Mouse (Mus musculus): ENCODE measurements around the gene Atp10b. TPM values are rescaled to one million over a fixed set of nuclear protein-coding genes. Genes with fewer than 3 reads are reported as not detected.
"Not testable (repeated sequence)": the region's sequence is repeated elsewhere in the genome, so short reads cannot be mapped to it uniquely, and the experiment has no call there.

Atp10b gene
- polyA plus RNA-seq (2012; rRNA removed), result 0.66 and 0.71 TPM in 2 replicates

- DNase-seq (ENCODE audit: extremely low spot score in 1 of 2, low spot score in 1 of 2), result no peak
Measured at GRCm38 (mm10) chr11:43149577-43149976, at the start of gene Atp10b. TSS of gene Atp10b (plus strand) at chr11:43149877.

- DNase-seq (ENCODE audit: extremely low spot score in 1 of 2, low spot score in 1 of 2), result peak in 1 of 2 experiments; percentile 22
Measured at GRCm38 (mm10) chr11:43101357-43101756, 48.3 kb upstream of the Atp10b start.

- no peak for DNase-seq (ENCODE audit: extremely low spot score in 1 of 2, low spot score in 1 of 2)
Measured at GRCm38 (mm10) chr11:43125908-43126477, 23.7 kb upstream of the Atp10b start.

GRCm38 (mm10) chr11:43126573-43126972, 23.1 kb upstream of the Atp10b start:
- DNase-seq (ENCODE audit: extremely low spot score in 1 of 2, low spot score in 1 of 2), result not testable (repeated sequence)

- peak; percentile 33 to 40 for DNase-seq (ENCODE audit: extremely low spot score in 1 of 2, low spot score in 1 of 2)
Measured at GRCm38 (mm10) chr11:43141296-43141695, 8.4 kb upstream of the Atp10b start.

- no peak for DNase-seq (ENCODE audit: extremely low spot score in 1 of 2, low spot score in 1 of 2)
Measured at GRCm38 (mm10) chr11:43142811-43143210, 6.9 kb upstream of the Atp10b start.

GRCm38 (mm10) chr11:43144178-43144577, 5.5 kb upstream of the Atp10b start:
- no peak for DNase-seq (ENCODE audit: extremely low spot score in 1 of 2, low spot score in 1 of 2)

GRCm38 (mm10) chr11:43144882-43145281, 4.8 kb upstream of the Atp10b start:
- DNase-seq (ENCODE audit: extremely low spot score in 1 of 2, low spot score in 1 of 2), result not testable (repeated sequence)

- DNase-seq (ENCODE audit: extremely low spot score in 1 of 2, low spot score in 1 of 2), result no peak
Measured at GRCm38 (mm10) chr11:43147380-43147779, 2.3 kb upstream of the Atp10b start.

- DNase-seq (ENCODE audit: extremely low spot score in 1 of 2, low spot score in 1 of 2), result no peak
Measured at GRCm38 (mm10) chr11:43148341-43148740, 1.3 kb upstream of the Atp10b start.

GRCm38 (mm10) chr11:43155004-43155403, 5.3 kb downstream of the Atp10b start:
- peak in 1 of 2 experiments; percentile 42 for DNase-seq (ENCODE audit: extremely low spot score in 1 of 2, low spot score in 1 of 2)

- DNase-seq (ENCODE audit: extremely low spot score in 1 of 2, low spot score in 1 of 2), result no peak
Measured at GRCm38 (mm10) chr11:43155417-43155816, 5.7 kb downstream of the Atp10b start.

- DNase-seq (ENCODE audit: extremely low spot score in 1 of 2, low spot score in 1 of 2), result no peak
Measured at GRCm38 (mm10) chr11:43158814-43159213, 9.1 kb downstream of the Atp10b start.

GRCm38 (mm10) chr11:43160188-43160942, 10.7 kb downstream of the Atp10b start:
- no peak for DNase-seq (ENCODE audit: extremely low spot score in 1 of 2, low spot score in 1 of 2)

- DNase-seq (ENCODE audit: extremely low spot score in 1 of 2, low spot score in 1 of 2), result no peak
Measured at GRCm38 (mm10) chr11:43170601-43171000, 20.9 kb downstream of the Atp10b start.

GRCm38 (mm10) chr11:43174359-43175116, 24.9 kb downstream of the Atp10b start:
- no peak for DNase-seq (ENCODE audit: extremely low spot score in 1 of 2, low spot score in 1 of 2)

GRCm38 (mm10) chr11:43182401-43182800, 32.7 kb downstream of the Atp10b start:
- no peak for DNase-seq (ENCODE audit: extremely low spot score in 1 of 2, low spot score in 1 of 2)

- peak in 1 of 2 experiments; percentile 49 for DNase-seq (ENCODE audit: extremely low spot score in 1 of 2, low spot score in 1 of 2)
Measured at GRCm38 (mm10) chr11:43182816-43183215, 33.1 kb downstream of the Atp10b start.

GRCm38 (mm10) chr11:43183457-43183856, 33.8 kb downstream of the Atp10b start:
- no peak for DNase-seq (ENCODE audit: extremely low spot score in 1 of 2, low spot score in 1 of 2)

- no peak for DNase-seq (ENCODE audit: extremely low spot score in 1 of 2, low spot score in 1 of 2)
Measured at GRCm38 (mm10) chr11:43186291-43186690, 36.6 kb downstream of the Atp10b start.

Data from frontal cortex, adult 2 months (tissue).